Mouse (Mus musculus): ENCODE results near the gene Itk.

- TF ChIP-seq POLR2A (IDR thresholded peaks at IDR 0.05; ENCODE audit: control insufficient read depth, low read depth, low read length) (no peak), CTCF (IDR thresholded peaks at IDR 0.05; ENCODE audit: control insufficient read depth, insufficient read depth, insufficient replicate concordance, low read depth, low read length) (no peak)
These were observed 23.0 kb downstream of the Itk start for GRCm38 (mm10) chr11:46366357-46366756.

All from testis, adult 2 months (tissue).